Mouse (Mus musculus) liver, adult 2 months (tissue): ENCODE measurements around the gene Ube4a.

ENCODE experiments used
- CTCF ChIP-seq: fragments of 200-500 bp; IDR thresholded peaks from 2 replicates; pipeline ENCODE4 v1.5.1; 2011; ENCODE audit warnings: low read depth, low read length, control low read depth
- POLR2A ChIP-seq: fragments of 200-500 bp; IDR thresholded peaks from 2 replicates; pipeline ENCODE4 v1.6.1; 2011; ENCODE audit warnings: low read length, control low read depth; ENCODE audit not compliant: insufficient read depth; ENCODE audit errors: extremely low read depth

DNA sequence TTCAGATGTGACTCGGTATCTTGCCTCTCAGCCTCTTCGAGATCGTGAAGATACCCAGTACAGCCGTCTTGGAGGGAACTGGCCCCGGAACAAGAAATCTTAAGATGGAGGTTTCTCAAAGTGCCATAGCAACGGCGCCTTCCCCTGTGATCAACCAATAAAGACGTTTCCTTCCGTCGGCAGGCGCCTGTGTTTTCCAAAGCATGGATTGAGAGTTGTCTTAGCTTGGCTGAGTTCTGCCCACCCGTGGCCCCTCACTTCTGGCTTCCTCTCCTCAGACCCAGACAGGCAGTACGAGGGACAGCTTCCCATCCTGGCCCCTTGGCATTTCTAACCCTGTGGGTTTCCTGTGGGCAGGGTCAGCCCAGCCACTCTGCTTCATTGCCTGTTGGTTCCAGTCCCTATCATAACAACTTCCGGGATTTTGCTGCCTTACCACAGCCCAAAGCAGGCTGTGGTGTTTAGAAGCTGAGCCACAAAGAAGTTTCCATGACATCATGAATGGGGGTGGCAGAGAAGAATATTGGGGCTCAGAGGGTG, 20.9 kb upstream of the Ube4a start:
- TF ChIP-seq CTCF (no peak), POLR2A (no peak)
